Mouse (Mus musculus) CH12.LX (cell line): Measurements from ENCODE around the gene Fam107b. TPM values are rescaled to one million over a fixed set of nuclear protein-coding genes. Genes with fewer than 3 reads are reported as not detected.

Experiments used
- DNase-seq: peaks from one replicate; pipeline ENCODE4 v3.0.0-alpha.2; 2013; ENCODE audit errors: extremely low read depth
- H3K27ac ChIP-seq: 2 replicates; pipeline ENCODE4 v1.5.1; 2012; ENCODE audit warnings: low read depth, mild to moderate bottlenecking, control low read depth, moderate library complexity; ENCODE audit not compliant: insufficient read depth
- H3K27me3 ChIP-seq: replicated peaks from 2 replicates; pipeline ENCODE3; 2012; ENCODE audit warnings: inconsistent platforms
- H3K36me3 ChIP-seq, 2 experiments: replicated peaks in 1 of 2; 2 replicates each; pipeline versions ENCODE3 to v1.6.1; 2012; ENCODE audit warnings: inconsistent platforms in 1 of 2, low read length in 1 of 2, mild to moderate bottlenecking in 1 of 2, mixed read lengths in 1 of 2, moderate library complexity in 1 of 2; ENCODE audit not compliant: control insufficient read depth in 1 of 2, insufficient read depth in 1 of 2
- H3K4me1 ChIP-seq, 2 experiments: 2 replicates each; pipeline ENCODE4 v1.6.1; 2012; ENCODE audit warnings: inconsistent platforms in 1 of 2, moderate library complexity in 1 of 2; ENCODE audit not compliant: insufficient read depth in 2 of 2, control insufficient read depth in 1 of 2
- H3K4me2 ChIP-seq: 2 replicates; pipeline ENCODE4 v1.6.1; 2012; ENCODE audit warnings: low read depth, mild to moderate bottlenecking, control low read depth; ENCODE audit not compliant: poor library complexity, insufficient read depth, severe bottlenecking
- H3K4me3 ChIP-seq, 3 experiments: fragments of 150-350 bp in 1 of 3; sonication (generic) in 1 of 3; replicated peaks in 1 of 3; 2 replicates each; pipeline versions ENCODE3 to v1.5.1; 2011 to 2012; ENCODE audit warnings: low read depth in 2 of 3, low read length in 2 of 3, mild to moderate bottlenecking in 2 of 3, moderate library complexity in 2 of 3, control low read depth in 1 of 3, improper control_type of control experiment in 1 of 3, inconsistent platforms in 1 of 3, mixed read lengths in 1 of 3; ENCODE audit not compliant: poor library complexity in 1 of 3
- H3K79me2 ChIP-seq: replicated peaks from 2 replicates; pipeline ENCODE4 v1.6.1; 2012; ENCODE audit warnings: mild to moderate bottlenecking, moderate library complexity; ENCODE audit not compliant: control insufficient read depth, poor library complexity, insufficient read depth, severe bottlenecking; ENCODE audit errors: extremely low read depth
- H3K9ac ChIP-seq: 2 replicates; pipeline ENCODE4 v1.6.1; 2012; ENCODE audit warnings: low read depth, mild to moderate bottlenecking, control low read depth, moderate library complexity; ENCODE audit not compliant: insufficient read depth
- H3K9me3 ChIP-seq: replicated peaks from 2 replicates; pipeline ENCODE3; 2012; ENCODE audit warnings: low read length, inconsistent platforms, mixed read lengths
- BHLHE40 ChIP-seq: IDR thresholded peaks from 2 replicates; pipeline ENCODE4 v1.6.1; 2011; ENCODE audit warnings: mild to moderate bottlenecking, low read depth, low read length, improper control_type of control experiment
- CHD1 ChIP-seq: IDR thresholded peaks from 2 replicates; pipeline ENCODE4 v1.6.1; 2012; ENCODE audit warnings: low read depth, low read length, improper control_type of control experiment, inconsistent platforms
- CHD2 ChIP-seq: IDR thresholded peaks from 2 replicates; pipeline ENCODE4 v1.6.1; 2011; ENCODE audit warnings: low read length, improper control_type of control experiment
- CTCF ChIP-seq, 2 experiments: IDR thresholded peaks in 1 of 2; conservative IDR thresholded peaks in 1 of 2; 2 replicates each; pipeline ENCODE4 v1.5.1; 2011 to 2012; ENCODE audit warnings: low read depth in 2 of 2, low read length in 2 of 2, improper control_type of control experiment in 1 of 2, inconsistent platforms in 1 of 2, mild to moderate bottlenecking in 1 of 2, moderate library complexity in 1 of 2
- E2F4 ChIP-seq: IDR thresholded peaks from 2 replicates; pipeline ENCODE4 v1.6.1; 2011; ENCODE audit warnings: low read depth, low read length, improper control_type of control experiment; ENCODE audit not compliant: insufficient replicate concordance
- ELF1 ChIP-seq: IDR thresholded peaks from 2 replicates; pipeline ENCODE4 v1.6.1; 2014; ENCODE audit warnings: low read depth, mild to moderate bottlenecking, inconsistent platforms, low read length, improper control_type of control experiment
- EP300 ChIP-seq: IDR thresholded peaks from 2 replicates; pipeline ENCODE4 v1.6.1; 2011; ENCODE audit warnings: low read length, improper control_type of control experiment
- ETS1 ChIP-seq: conservative IDR thresholded peaks from 2 replicates; pipeline ENCODE4 v1.6.1; 2012; ENCODE audit warnings: low read depth, mild to moderate bottlenecking, inconsistent platforms, low read length, improper control_type of control experiment, moderate library complexity
- GABPA ChIP-seq: IDR thresholded peaks from 2 replicates; pipeline ENCODE4 v1.6.1; 2012; ENCODE audit warnings: low read depth, low read length, improper control_type of control experiment, inconsistent platforms; ENCODE audit not compliant: insufficient replicate concordance
- HCFC1 ChIP-seq: IDR thresholded peaks from 2 replicates; pipeline ENCODE4 v1.6.1; 2012; ENCODE audit warnings: low read depth, mild to moderate bottlenecking, inconsistent platforms, low read length, improper control_type of control experiment
- IRF4 ChIP-seq: IDR thresholded peaks from 2 replicates; pipeline ENCODE4 v1.6.1; 2014; ENCODE audit warnings: low read depth, mild to moderate bottlenecking, inconsistent platforms, low read length, improper control_type of control experiment
- JUN ChIP-seq: IDR thresholded peaks from 2 replicates; pipeline ENCODE4 v1.6.1; 2011; ENCODE audit warnings: low read depth, mild to moderate bottlenecking, low read length, improper control_type of control experiment, moderate library complexity; ENCODE audit not compliant: insufficient read depth
- JUND ChIP-seq: conservative IDR thresholded peaks from 2 replicates; pipeline ENCODE4 v1.6.1; 2011; ENCODE audit warnings: low read depth, low read length, improper control_type of control experiment
- KAT2A ChIP-seq: IDR thresholded peaks from 2 replicates; pipeline ENCODE4 v1.6.1; 2012; ENCODE audit warnings: low read length, improper control_type of control experiment, inconsistent platforms; ENCODE audit not compliant: insufficient replicate concordance
- MAFK ChIP-seq: IDR thresholded peaks from 2 replicates; pipeline ENCODE4 v1.6.1; 2011; ENCODE audit warnings: low read length, improper control_type of control experiment; ENCODE audit not compliant: insufficient replicate concordance
- MAX ChIP-seq: IDR thresholded peaks from 2 replicates; pipeline ENCODE4 v1.6.1; 2011; ENCODE audit warnings: low read length, improper control_type of control experiment
- MAZ ChIP-seq: IDR thresholded peaks from 2 replicates; pipeline ENCODE4 v1.6.1; 2012; ENCODE audit warnings: low read depth, mild to moderate bottlenecking, inconsistent platforms, low read length, improper control_type of control experiment, moderate library complexity
- MEF2A ChIP-seq: IDR thresholded peaks from 2 replicates; pipeline ENCODE4 v1.6.1; 2014; ENCODE audit warnings: low read depth, mild to moderate bottlenecking, inconsistent platforms, low read length, improper control_type of control experiment, borderline replicate concordance
- MXI1 ChIP-seq: IDR thresholded peaks from 2 replicates; pipeline ENCODE4 v1.6.1; 2011; ENCODE audit warnings: mild to moderate bottlenecking, low read depth, low read length, improper control_type of control experiment
- MYC ChIP-seq: IDR thresholded peaks from 2 replicates; pipeline ENCODE4 v1.6.1; 2011; ENCODE audit warnings: low read depth, mild to moderate bottlenecking, improper control_type of control experiment, low read length
- NELFE ChIP-seq: IDR thresholded peaks from 2 replicates; pipeline ENCODE4 v1.6.1; 2011; ENCODE audit warnings: low read depth, low read length, improper control_type of control experiment
- NRF1 ChIP-seq: IDR thresholded peaks from 2 replicates; pipeline ENCODE4 v1.6.1; 2014; ENCODE audit warnings: low read depth, mild to moderate bottlenecking, inconsistent platforms, low read length, improper control_type of control experiment, moderate library complexity
- PAX5 ChIP-seq: IDR thresholded peaks from 2 replicates; pipeline ENCODE4 v1.6.1; 2012; ENCODE audit warnings: low read length, inconsistent platforms, mixed read lengths
- POLR2A ChIP-seq: IDR thresholded peaks from 2 replicates; pipeline ENCODE4 v1.6.1; 2011; ENCODE audit warnings: low read depth, mild to moderate bottlenecking, improper control_type of control experiment, low read length
- POLR2AphosphoS2 ChIP-seq: IDR thresholded peaks from 2 replicates; pipeline ENCODE4 v1.6.1; 2011; ENCODE audit warnings: low read depth, low read length, improper control_type of control experiment
- RAD21 ChIP-seq: IDR thresholded peaks from 2 replicates; pipeline ENCODE4 v1.6.1; 2011; ENCODE audit warnings: low read depth, mild to moderate bottlenecking, low read length, improper control_type of control experiment, moderate library complexity
- RCOR1 ChIP-seq: conservative IDR thresholded peaks from 2 replicates; pipeline ENCODE4 v1.6.1; 2012; ENCODE audit warnings: low read depth, mild to moderate bottlenecking, inconsistent platforms, low read length, improper control_type of control experiment
- SIN3A ChIP-seq: IDR thresholded peaks from 2 replicates; pipeline ENCODE4 v1.6.1; 2012; ENCODE audit warnings: low read length, improper control_type of control experiment, inconsistent platforms
- SMC3 ChIP-seq: IDR thresholded peaks from 2 replicates; pipeline ENCODE4 v1.6.1; 2011; ENCODE audit warnings: low read depth, low read length, improper control_type of control experiment
- TBP ChIP-seq: conservative IDR thresholded peaks from 2 replicates; pipeline ENCODE4 v1.6.1; 2011; ENCODE audit warnings: low read depth, low read length, improper control_type of control experiment
- TCF12 ChIP-seq: IDR thresholded peaks from 2 replicates; pipeline ENCODE4 v1.6.1; 2014; ENCODE audit warnings: low read depth, mild to moderate bottlenecking, inconsistent platforms, low read length, improper control_type of control experiment
- UBTF ChIP-seq: IDR thresholded peaks from 2 replicates; pipeline ENCODE4 v1.6.1; 2012; ENCODE audit warnings: low read depth, mild to moderate bottlenecking, inconsistent platforms, low read length, improper control_type of control experiment, moderate library complexity
- USF1 ChIP-seq: IDR thresholded peaks from 2 replicates; pipeline ENCODE4 v1.6.1; 2014; ENCODE audit warnings: low read depth, mild to moderate bottlenecking, inconsistent platforms, low read length, improper control_type of control experiment
- USF2 ChIP-seq: conservative IDR thresholded peaks from 2 replicates; pipeline ENCODE4 v1.6.1; 2011; ENCODE audit warnings: low read depth, low read length, improper control_type of control experiment
- ZC3H11A ChIP-seq: IDR thresholded peaks from 2 replicates; pipeline ENCODE4 v1.6.1; 2012; ENCODE audit warnings: low read depth, mild to moderate bottlenecking, inconsistent platforms, low read length, improper control_type of control experiment
- ZKSCAN1 ChIP-seq: IDR thresholded peaks from 2 replicates; pipeline ENCODE4 v1.6.1; 2012; ENCODE audit warnings: low read depth, inconsistent platforms, low read length, improper control_type of control experiment, borderline replicate concordance
- ZMIZ1 ChIP-seq: IDR thresholded peaks from 2 replicates; pipeline ENCODE4 v1.6.1; 2012; ENCODE audit warnings: low read depth, mild to moderate bottlenecking, inconsistent platforms, low read length, improper control_type of control experiment
- ZNF384 ChIP-seq: IDR thresholded peaks from 2 replicates; pipeline ENCODE4 v1.6.1; 2012; ENCODE audit warnings: low read depth, low read length, improper control_type of control experiment, inconsistent platforms
- dilution Hi-C: fragments of 300-500 bp; cut with MboI; formaldehyde crosslinking; loops from 2 replicates; pipeline ENCODE4 v1.14.3; 2020; ENCODE audit warnings: low sequenced_read_pairs; ENCODE audit not compliant: extremely low pct_unique_long_range_greater_than_20kb, extremely low pct_ligation_motif_present
- in situ Hi-C: fragments of 300-500 bp; cut with MboI; formaldehyde crosslinking; loops from 3 replicates; pipeline ENCODE4 v1.14.3; 2019; ENCODE audit warnings: low sequenced_read_pairs, low pct_ligation_motif_present, low pct_unique_long_range_greater_than_20kb, mixed read lengths
- polyA plus RNA-seq: library from polyadenylated mRNA; unstranded; fragments of >175 nt; gene quantifications from 2 replicates; pipeline ENCODE4 v1.2.1, GENCODE M21; 2012; ENCODE audit warnings: low read depth; ENCODE audit not compliant: insufficient read length
- total RNA-seq, 2 experiments: library from RNA; depleted of rRNA; stranded (reverse); fragments of 300-350 nt in 1 of 2; fragments of >200 nt in 1 of 2; gene quantifications; 2 replicates each; pipeline ENCODE4 v1.2.3; 2012 to 2014

The Fam107b gene
- total and polyA plus RNA-seq, 3 experiments, result 42.6 to 113 (median 71.7) TPM

DNA sequence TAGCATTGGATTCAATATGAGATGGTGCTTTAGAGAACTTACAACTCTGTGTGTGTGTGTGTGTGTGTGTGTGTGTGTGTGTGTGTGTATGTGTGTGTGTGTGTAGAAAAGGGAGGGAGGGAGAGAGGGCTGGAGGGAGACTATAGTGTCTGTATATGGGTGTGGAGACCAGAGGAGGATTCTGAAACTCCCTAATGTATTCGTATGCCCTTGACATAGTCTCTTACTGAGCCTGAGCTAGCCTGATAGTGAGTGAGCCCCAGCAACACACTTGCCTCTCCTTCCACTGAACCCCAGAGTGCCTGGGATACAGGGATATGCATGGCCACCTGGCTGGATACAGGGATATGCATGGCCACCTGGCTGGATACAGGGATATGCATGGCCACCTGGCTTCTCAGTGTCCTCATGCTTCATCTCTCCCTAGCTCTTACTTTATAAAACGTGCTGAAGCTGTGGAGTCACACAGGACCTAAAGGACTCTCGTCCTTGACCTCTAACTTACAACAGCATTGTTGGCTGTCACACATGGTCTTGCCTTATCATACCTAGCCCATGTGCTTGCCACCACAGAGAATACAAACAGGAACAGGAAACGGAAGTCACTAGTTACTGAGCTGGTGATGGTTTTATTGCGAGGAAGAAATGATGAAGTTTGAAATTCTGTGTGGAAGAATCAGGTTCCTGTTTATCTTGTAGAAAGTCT lies 157.1 kb downstream of the Fam107b start:
- peaks cover 36 to 96% of the 10 kb centered on the region in 2 experiments for H3K4me1 ChIP-seq
- DNase-seq, result peak; percentile 39
- dilution Hi-C loops, result no loop called here

GRCm38 (mm10) chr2:3728090-3728489 lies 157.8 kb downstream of the Fam107b start:
- dilution Hi-C loops, result no loop called here
- DNase-seq, result no peak
- no peak for TF ChIP-seq JUND
- no peak for TF ChIP-seq POLR2A
- TF ChIP-seq MXI1, result no peak
- TF ChIP-seq ELF1, result no peak
- no peak for TF ChIP-seq MAZ
- no peak for TF ChIP-seq JUN
- no peak for TF ChIP-seq CHD1
- no peak for TF ChIP-seq MAX
- no peak for TF ChIP-seq PAX5
- TF ChIP-seq ZNF384, result no peak
- no peak for TF ChIP-seq ZC3H11A
- no peak for TF ChIP-seq MYC
- TF ChIP-seq KAT2A, result no peak
- TF ChIP-seq RAD21, result no peak
- TF ChIP-seq HCFC1, result no peak
- no peak for TF ChIP-seq CTCF (conservative IDR thresholded peaks at IDR 0.05 in 1 of 2, IDR thresholded peaks at IDR 0.05 in 1 of 2; ENCODE audit: low read depth in 2 of 2, low read length in 2 of 2)
- no peak for TF ChIP-seq NELFE
- H3K4me1 ChIP-seq, result peaks cover 36 to 92% of the 10 kb centered on the region in 2 experiments
- no peak overlapping the region for H3K27ac ChIP-seq
- peaks cover 2 to 34% of the 10 kb centered on the region in 2 experiments for H3K36me3 ChIP-seq
- in situ Hi-C loops, result no loop called here
- H3K9ac ChIP-seq, result no peak overlapping the region
- H3K9me3 ChIP-seq, result no peaks in the 10 kb centered on the region
- H3K4me3 ChIP-seq, result no peak overlapping the region
- peaks cover 63% of the 10 kb centered on the region for H3K79me2 ChIP-seq
- no peaks in the 10 kb centered on the region for H3K27me3 ChIP-seq
- no peak overlapping the region for H3K4me2 ChIP-seq

More for the DNA sequence above, 157.1 kb downstream of the Fam107b start:
- Histone ChIP-seq H3K9me3 (no peaks in the 10 kb centered on the region), H3K79me2 (peaks cover 63% of the 10 kb centered on the region), H3K27me3 (no peaks in the 10 kb centered on the region), H3K4me3 (peak overlapping the region in 1 of 3 experiments; percentile 35), H3K9ac (peak overlapping the region; percentile 59; the same call in 1 of the 2 replicates), H3K4me2 (peak overlapping the region; percentile 85), H3K36me3 (peaks cover 2 to 32% of the 10 kb centered on the region in 2 experiments), H3K27ac (peak overlapping the region; percentile 97)
- no peak for TF ChIP-seq POLR2A
- TF ChIP-seq PAX5, result no peak
- no peak for TF ChIP-seq MEF2A
- no peak for TF ChIP-seq ETS1
- TF ChIP-seq BHLHE40, result no peak
- peak; percentile 97 for TF ChIP-seq MYC
- TF ChIP-seq NELFE, result no peak
- TF ChIP-seq JUN, result no peak
- TF ChIP-seq USF1, result no peak
- no peak for TF ChIP-seq JUND
- TF ChIP-seq MAZ, result no peak
- no peak for TF ChIP-seq ZNF384
- peak; percentile 50; the same call in 1 of the 2 replicates for TF ChIP-seq ELF1
- TF ChIP-seq NRF1, result no peak
- TF ChIP-seq KAT2A, result no peak
- no peak for TF ChIP-seq E2F4
- no peak for TF ChIP-seq IRF4
- no peak for TF ChIP-seq HCFC1
- no peak for TF ChIP-seq CHD2
- TF ChIP-seq TCF12, result no peak
- no peak for TF ChIP-seq CTCF (conservative IDR thresholded peaks at IDR 0.05 in 1 of 2, IDR thresholded peaks at IDR 0.05 in 1 of 2; ENCODE audit: low read depth in 2 of 2, low read length in 2 of 2)
- no peak for TF ChIP-seq SMC3
- no peak for TF ChIP-seq RCOR1
- no peak for TF ChIP-seq POLR2AphosphoS2
- no peak for TF ChIP-seq ZC3H11A
- no peak for TF ChIP-seq UBTF
- TF ChIP-seq MAFK, result no peak
- no peak for TF ChIP-seq USF2
- peak; percentile 89 for TF ChIP-seq MAX
- no peak for TF ChIP-seq TBP
- no peak for TF ChIP-seq ZKSCAN1
- no peak for TF ChIP-seq ZMIZ1
- TF ChIP-seq GABPA, result no peak
- peak; percentile 7; the same call in 1 of the 2 replicates for TF ChIP-seq SIN3A
- TF ChIP-seq EP300, result peak; percentile 33; the same call in 1 of the 2 replicates
- TF ChIP-seq RAD21, result no peak
- TF ChIP-seq MXI1, result no peak
- no peak for TF ChIP-seq CHD1
- in situ Hi-C loops, result no loop called here
